Mouse (Mus musculus): ENCODE results near the gene Crtc3. TPM values are rescaled to one million over a fixed set of nuclear protein-coding genes. Genes with fewer than 3 reads are reported as not detected.

The Crtc3 gene
- polyA plus RNA-seq, 1 experiment from 2014 or later = 18.5 TPM

DNA sequence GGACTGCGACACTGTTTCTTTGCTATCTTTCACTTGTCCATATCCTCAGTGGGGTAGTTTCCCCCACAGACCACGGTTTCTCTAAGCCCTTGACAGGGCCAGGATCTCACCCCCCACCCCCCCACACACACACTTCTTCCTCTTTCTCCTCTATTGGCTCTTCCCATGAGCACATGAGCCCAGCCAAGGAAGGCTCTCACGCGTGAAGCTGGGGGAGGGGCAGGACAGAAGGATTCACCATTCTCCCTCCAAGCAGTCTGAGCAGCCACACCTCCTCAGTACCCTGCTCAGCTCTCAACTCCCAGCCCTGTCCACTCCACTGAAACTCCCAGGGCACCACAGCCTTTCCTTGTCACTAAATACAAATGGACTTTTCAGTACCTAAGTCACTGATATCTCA is 47.2 kb downstream of the Crtc3 start:
- H3K4me3 ChIP-seq (ENCODE audit: control insufficient read depth in 1 of 2, insufficient read depth in 1 of 2, low read depth in 1 of 2, low read length in 2 of 2) = no peak overlapping the region
- H3K27ac ChIP-seq (replicated peaks in 1 of 2; ENCODE audit: control insufficient read depth in 1 of 2, insufficient read depth in 1 of 2, low read depth in 2 of 2, low read length in 2 of 2) = no peak overlapping the region
- no peaks in the 10 kb centered on the region for H3K36me3 ChIP-seq (ENCODE audit: control insufficient read depth, insufficient read depth, low read length)
- 22% methylated on average over 4 of the region's 4 CpGs for WGBS
- no peaks in the 10 kb centered on the region for H3K27me3 ChIP-seq (ENCODE audit: control insufficient read depth, insufficient read depth, low read length)
- no peak for ATAC-seq (ENCODE audit: insufficient number of reproducible peaks, insufficient read depth, low FRiP score, low read depth)
- H3K4me2 ChIP-seq (ENCODE audit: low read length) = no peak overlapping the region
- H3K9ac ChIP-seq (ENCODE audit: low read length) = no peak overlapping the region
- no peaks in the 10 kb centered on the region for H3K9me3 ChIP-seq (ENCODE audit: control insufficient read depth, low read length)
- H3K4me1 ChIP-seq (ENCODE audit: control insufficient read depth in 2 of 2, insufficient read depth in 2 of 2, low read length in 2 of 2) = peaks cover 29 to 44% of the 10 kb centered on the region in 2 experiments

DNA sequence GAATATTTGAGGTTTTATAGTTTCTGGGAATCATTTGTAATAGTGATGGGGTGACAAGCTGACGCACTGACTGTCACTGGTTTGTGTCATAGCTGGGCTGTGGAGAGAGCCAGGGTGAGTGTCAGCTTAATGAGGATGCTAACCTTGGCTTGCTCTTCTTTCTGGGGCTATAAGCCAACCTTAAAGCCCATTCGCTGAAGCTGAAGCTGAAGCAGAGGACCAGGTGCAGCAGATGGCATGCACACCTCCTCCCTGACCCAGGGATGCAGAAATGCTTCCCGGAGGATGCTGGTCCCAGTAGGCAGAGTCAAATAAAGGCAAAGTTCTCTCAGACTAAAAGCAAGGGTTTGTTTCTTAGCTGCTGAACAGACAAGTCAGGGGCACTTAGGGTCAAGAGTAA is 48.7 kb downstream of the Crtc3 start:
- Histone ChIP-seq H3K4me1 (ENCODE audit: control insufficient read depth in 2 of 2, insufficient read depth in 2 of 2, low read length in 2 of 2) (peaks cover 36 to 53% of the 10 kb centered on the region in 2 experiments), H3K9ac (ENCODE audit: low read length) (no peak overlapping the region), H3K27me3 (ENCODE audit: control insufficient read depth, insufficient read depth, low read length) (no peaks in the 10 kb centered on the region), H3K27ac (replicated peaks in 1 of 2; ENCODE audit: control insufficient read depth in 1 of 2, insufficient read depth in 1 of 2, low read depth in 2 of 2, low read length in 2 of 2) (no peak overlapping the region), H3K36me3 (ENCODE audit: control insufficient read depth, insufficient read depth, low read length) (no peaks in the 10 kb centered on the region), H3K4me3 (ENCODE audit: control insufficient read depth in 1 of 2, insufficient read depth in 1 of 2, low read depth in 1 of 2, low read length in 2 of 2) (no peak overlapping the region), H3K9me3 (ENCODE audit: control insufficient read depth, low read length) (no peaks in the 10 kb centered on the region), H3K4me2 (ENCODE audit: low read length) (no peak overlapping the region)
- 86% methylated on average over 3 of the region's 3 CpGs for WGBS
- ATAC-seq (ENCODE audit: insufficient number of reproducible peaks, insufficient read depth, low FRiP score, low read depth) = no peak

DNA sequence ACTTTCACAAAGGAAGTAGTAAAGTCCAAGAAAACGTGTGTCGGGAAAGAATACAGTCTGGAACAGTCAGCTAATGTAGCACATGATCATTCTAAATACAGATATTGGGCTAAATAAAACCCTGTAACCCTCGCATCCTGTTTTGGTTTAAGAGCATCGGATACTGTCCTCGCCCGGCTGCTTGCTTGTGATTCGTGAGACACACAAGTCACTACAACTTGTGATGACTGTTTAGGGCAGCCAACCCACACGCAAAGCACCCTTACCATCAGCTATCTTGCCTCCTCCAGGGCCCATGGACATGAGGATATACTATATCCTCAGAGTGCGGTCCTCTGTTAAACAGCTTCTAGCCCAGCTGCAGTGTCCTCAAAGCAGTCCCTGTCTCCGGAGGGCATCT is 50.2 kb downstream of the Crtc3 start:
- no peak overlapping the region for H3K4me3 ChIP-seq (ENCODE audit: control insufficient read depth in 1 of 2, insufficient read depth in 1 of 2, low read depth in 1 of 2, low read length in 2 of 2)
- no peaks in the 10 kb centered on the region for H3K9me3 ChIP-seq (ENCODE audit: control insufficient read depth, low read length)
- no peaks in the 10 kb centered on the region for H3K27me3 ChIP-seq (ENCODE audit: control insufficient read depth, insufficient read depth, low read length)
- H3K36me3 ChIP-seq (ENCODE audit: control insufficient read depth, insufficient read depth, low read length) = no peaks in the 10 kb centered on the region
- no peak for ATAC-seq (ENCODE audit: insufficient number of reproducible peaks, insufficient read depth, low FRiP score, low read depth)
- H3K4me2 ChIP-seq (ENCODE audit: low read length) = no peak overlapping the region
- H3K4me1 ChIP-seq (ENCODE audit: control insufficient read depth in 2 of 2, insufficient read depth in 2 of 2, low read length in 2 of 2) = peaks cover 37 to 56% of the 10 kb centered on the region in 2 experiments
- H3K9ac ChIP-seq (ENCODE audit: low read length) = no peak overlapping the region
- 73% methylated on average over 10 of the region's 10 CpGs for WGBS
- no peak overlapping the region for H3K27ac ChIP-seq (replicated peaks in 1 of 2; ENCODE audit: control insufficient read depth in 1 of 2, insufficient read depth in 1 of 2, low read depth in 2 of 2, low read length in 2 of 2)

DNA sequence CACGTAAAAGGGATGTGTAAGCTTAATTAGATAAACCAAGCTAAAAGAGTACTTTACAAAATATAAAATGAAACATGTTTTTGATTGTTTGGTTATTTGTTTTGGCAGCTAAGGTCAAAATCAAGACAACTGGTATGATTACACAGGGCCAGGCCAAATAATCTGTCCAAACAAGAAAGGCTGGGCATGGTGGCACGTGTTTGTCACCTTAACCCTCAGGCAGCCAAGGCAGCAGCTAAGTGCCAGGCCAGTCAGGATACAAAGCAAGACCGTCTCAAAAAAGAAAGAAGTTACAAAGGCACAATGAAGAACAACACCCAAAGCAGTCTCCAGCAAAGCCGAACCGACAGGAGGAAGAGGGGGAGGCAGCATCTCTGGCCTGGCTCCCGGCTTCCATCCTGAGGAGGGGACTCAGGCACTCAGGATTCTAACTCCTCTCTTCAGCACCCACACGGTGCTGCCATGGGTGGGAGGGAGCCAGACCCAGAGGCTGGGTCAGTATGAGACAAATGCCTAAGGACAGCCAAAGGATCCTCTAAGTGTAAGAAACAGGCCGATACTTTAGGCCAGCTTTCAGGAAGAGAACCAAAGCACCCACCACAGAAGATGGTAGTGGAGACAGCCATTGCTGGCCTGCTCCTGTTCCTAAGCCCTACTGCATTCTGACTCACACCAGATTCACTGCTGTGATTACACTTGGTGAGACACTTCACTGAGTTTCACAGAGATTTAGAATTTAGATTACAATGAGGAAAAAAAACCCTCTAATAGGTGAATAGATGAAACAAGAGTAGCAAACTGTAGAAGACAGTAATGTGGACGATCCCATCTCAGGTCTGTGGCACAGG is 51.5 kb downstream of the Crtc3 start:
- no peaks in the 10 kb centered on the region for H3K27me3 ChIP-seq (ENCODE audit: control insufficient read depth, insufficient read depth, low read length)
- H3K9me3 ChIP-seq (ENCODE audit: control insufficient read depth, low read length) = no peaks in the 10 kb centered on the region
- 57% methylated on average over 9 of the region's 9 CpGs for WGBS
- no peak for ATAC-seq (ENCODE audit: insufficient number of reproducible peaks, insufficient read depth, low FRiP score, low read depth)
- H3K36me3 ChIP-seq (ENCODE audit: control insufficient read depth, insufficient read depth, low read length) = no peaks in the 10 kb centered on the region
- peaks cover 29 to 43% of the 10 kb centered on the region in 2 experiments for H3K4me1 ChIP-seq (ENCODE audit: control insufficient read depth in 2 of 2, insufficient read depth in 2 of 2, low read length in 2 of 2)
- H3K4me3 ChIP-seq (ENCODE audit: control insufficient read depth in 1 of 2, insufficient read depth in 1 of 2, low read depth in 1 of 2, low read length in 2 of 2) = no peak overlapping the region
- 0 out of 4 replicates have a peak overlapping the region, but pooled peaks of 1 of the 2 experiments have one; percentile 35 for H3K27ac ChIP-seq (replicated peaks in 1 of 2; ENCODE audit: control insufficient read depth in 1 of 2, insufficient read depth in 1 of 2, low read depth in 2 of 2, low read length in 2 of 2)
- H3K4me2 ChIP-seq (ENCODE audit: low read length) = no peak overlapping the region
- H3K9ac ChIP-seq (ENCODE audit: low read length) = peak overlapping the region; percentile 11; the same call in 1 of the 2 replicates

DNA sequence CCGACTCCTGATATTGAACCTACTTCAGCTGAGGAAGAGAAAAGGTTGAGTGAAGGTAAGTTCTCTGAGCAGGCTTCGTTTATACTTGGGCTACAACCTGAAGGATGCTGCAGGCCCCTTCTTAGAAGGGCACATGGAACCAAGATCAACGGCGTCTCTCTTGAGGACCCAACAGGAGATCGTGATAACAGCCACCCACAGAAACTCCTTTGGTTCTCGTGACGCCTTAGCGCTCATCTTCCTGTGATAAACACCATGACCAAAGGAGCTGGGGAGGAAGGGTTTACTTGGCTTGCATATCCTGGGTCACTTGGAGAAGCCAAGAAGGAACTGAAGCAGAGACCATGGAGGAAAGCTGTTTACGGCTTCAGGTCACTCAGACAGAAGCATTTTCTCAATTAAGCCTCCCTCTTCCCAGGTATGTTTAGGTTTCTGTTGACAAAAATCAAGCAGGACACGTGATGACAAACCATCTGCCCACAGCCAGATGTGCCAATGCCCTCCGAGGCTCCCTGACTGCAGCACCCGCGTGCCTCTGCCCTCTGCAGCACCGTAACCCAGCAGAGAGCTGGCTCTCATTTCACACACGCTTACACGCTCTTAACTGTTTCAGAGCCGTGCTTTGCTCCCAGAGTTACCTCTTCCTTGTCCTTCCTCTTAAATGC is 52.3 kb downstream of the Crtc3 start:
- Histone ChIP-seq H3K4me3 (ENCODE audit: control insufficient read depth in 1 of 2, insufficient read depth in 1 of 2, low read depth in 1 of 2, low read length in 2 of 2) (no peak overlapping the region), H3K36me3 (ENCODE audit: control insufficient read depth, insufficient read depth, low read length) (no peaks in the 10 kb centered on the region), H3K4me2 (ENCODE audit: low read length) (no peak overlapping the region), H3K9ac (ENCODE audit: low read length) (no peak overlapping the region), H3K4me1 (ENCODE audit: control insufficient read depth in 2 of 2, insufficient read depth in 2 of 2, low read length in 2 of 2) (peaks cover 23 to 38% of the 10 kb centered on the region in 2 experiments), H3K27ac (replicated peaks in 1 of 2; ENCODE audit: control insufficient read depth in 1 of 2, insufficient read depth in 1 of 2, low read depth in 2 of 2, low read length in 2 of 2) (peak overlapping the region; percentile 10 to 35; a peak in 2 of 4 replicates), H3K9me3 (ENCODE audit: control insufficient read depth, low read length) (no peaks in the 10 kb centered on the region), H3K27me3 (ENCODE audit: control insufficient read depth, insufficient read depth, low read length) (no peaks in the 10 kb centered on the region)
- ATAC-seq (ENCODE audit: insufficient number of reproducible peaks, insufficient read depth, low FRiP score, low read depth) = no peak
- WGBS = 39% methylated on average over 17 of the region's 17 CpGs

DNA sequence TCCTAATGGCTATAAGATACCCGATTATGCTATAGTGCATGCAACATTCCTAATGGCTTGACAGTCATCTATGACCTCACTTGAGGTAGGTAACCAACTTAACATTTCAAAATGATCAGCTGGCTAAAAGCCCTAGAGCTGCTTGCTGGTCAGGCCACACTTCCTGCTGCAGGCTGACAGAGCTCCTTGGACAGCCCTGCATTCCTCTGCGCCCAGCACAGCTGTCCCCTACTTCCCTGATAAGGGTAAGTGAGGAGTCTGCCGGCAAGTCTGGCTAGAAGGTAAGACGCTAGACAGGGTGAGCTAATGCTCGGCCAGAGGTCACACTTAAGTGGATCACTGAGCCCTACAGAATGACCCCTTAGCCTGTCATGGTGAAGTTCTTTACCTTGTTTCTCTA is 52.8 kb downstream of the Crtc3 start:
- Histone ChIP-seq H3K4me1 (ENCODE audit: control insufficient read depth in 2 of 2, insufficient read depth in 2 of 2, low read length in 2 of 2) (peaks cover 21 to 35% of the 10 kb centered on the region in 2 experiments), H3K36me3 (ENCODE audit: control insufficient read depth, insufficient read depth, low read length) (no peaks in the 10 kb centered on the region), H3K9ac (ENCODE audit: low read length) (no peak overlapping the region), H3K4me3 (ENCODE audit: control insufficient read depth in 1 of 2, insufficient read depth in 1 of 2, low read depth in 1 of 2, low read length in 2 of 2) (no peak overlapping the region), H3K4me2 (ENCODE audit: low read length) (no peak overlapping the region), H3K27me3 (ENCODE audit: control insufficient read depth, insufficient read depth, low read length) (no peaks in the 10 kb centered on the region), H3K27ac (replicated peaks in 1 of 2; ENCODE audit: control insufficient read depth in 1 of 2, insufficient read depth in 1 of 2, low read depth in 2 of 2, low read length in 2 of 2) (peak overlapping the region; percentile 10 to 35; a peak in 2 of 4 replicates), H3K9me3 (ENCODE audit: control insufficient read depth, low read length) (no peaks in the 10 kb centered on the region)
- WGBS = 10% methylated on average over 5 of the region's 5 CpGs
- ATAC-seq (ENCODE audit: insufficient number of reproducible peaks, insufficient read depth, low FRiP score, low read depth) = no peak

DNA sequence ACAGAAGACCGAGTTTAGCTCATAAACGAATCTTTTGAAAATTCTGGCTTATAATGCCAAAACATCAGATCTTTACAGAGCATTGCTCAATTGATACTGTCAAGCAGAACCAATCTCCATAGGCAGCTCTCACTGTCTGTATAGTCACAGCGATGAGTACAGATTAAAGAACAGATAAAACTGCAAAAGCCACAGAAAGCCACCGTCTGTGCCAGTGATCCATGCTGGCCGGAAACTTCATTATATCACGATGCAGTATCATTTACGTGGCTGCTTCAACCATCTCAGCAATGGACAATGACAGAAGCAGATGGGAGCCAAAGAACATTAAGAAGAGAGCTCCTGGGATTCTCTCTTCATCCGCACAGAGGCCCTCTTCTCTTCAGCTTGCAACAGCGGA is 53.9 kb downstream of the Crtc3 start:
- Histone ChIP-seq H3K27ac (replicated peaks in 1 of 2; ENCODE audit: control insufficient read depth in 1 of 2, insufficient read depth in 1 of 2, low read depth in 2 of 2, low read length in 2 of 2) (no peak overlapping the region), H3K36me3 (ENCODE audit: control insufficient read depth, insufficient read depth, low read length) (no peaks in the 10 kb centered on the region), H3K9ac (ENCODE audit: low read length) (no peak overlapping the region), H3K4me1 (ENCODE audit: control insufficient read depth in 2 of 2, insufficient read depth in 2 of 2, low read length in 2 of 2) (peaks cover 21 to 35% of the 10 kb centered on the region in 2 experiments), H3K9me3 (ENCODE audit: control insufficient read depth, low read length) (no peaks in the 10 kb centered on the region), H3K4me2 (ENCODE audit: low read length) (no peak overlapping the region), H3K4me3 (ENCODE audit: control insufficient read depth in 1 of 2, insufficient read depth in 1 of 2, low read depth in 1 of 2, low read length in 2 of 2) (no peak overlapping the region), H3K27me3 (ENCODE audit: control insufficient read depth, insufficient read depth, low read length) (no peaks in the 10 kb centered on the region)
- 81% methylated on average over 9 of the region's 9 CpGs for WGBS
- no peak for ATAC-seq (ENCODE audit: insufficient number of reproducible peaks, insufficient read depth, low FRiP score, low read depth)
